Mouse (Mus musculus): Measurements from ENCODE around the gene Ryr2.

DNA sequence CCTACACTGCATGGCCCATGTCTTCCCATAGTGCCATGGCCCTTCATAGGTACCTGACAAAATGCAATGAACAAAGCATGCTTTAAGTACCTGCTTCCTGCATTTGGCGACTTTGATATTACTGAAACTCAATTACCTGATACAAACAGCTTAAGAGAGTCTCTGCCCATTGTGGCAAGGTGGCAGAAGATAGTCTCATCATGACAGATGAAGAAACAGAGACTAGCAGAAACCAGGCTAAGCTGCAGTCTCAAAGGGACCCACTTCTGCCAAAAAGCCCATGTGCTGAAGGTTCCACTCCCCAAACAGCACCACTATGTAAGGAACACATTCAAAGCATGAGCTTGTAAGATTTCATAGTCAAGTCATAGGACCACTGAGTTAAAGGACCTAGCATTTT lies 7.8 kb downstream of the Ryr2 start:
- TF ChIP-seq FLI1 (IDR thresholded peaks at IDR 0.05; ENCODE audit: low read length) (no peak), GATA1 (IDR thresholded peaks at IDR 0.05; ENCODE audit: borderline replicate concordance, low read length) (no peak)

All from megakaryocyte, embryonic 14.5 days (primary cell).